Mouse (Mus musculus): Measurements from ENCODE around the gene Cdk4. TPM values are rescaled to one million over a fixed set of nuclear protein-coding genes. Genes with fewer than 3 reads are reported as not detected.

The Cdk4 gene
- polyA plus RNA-seq, 2 experiments, result 221 to 519 TPM

- peaks cover 11 to 23% of the 10 kb centered on the region in 2 experiments for H3K4me1 ChIP-seq (replicated peaks; ENCODE audit: control insufficient read depth in 2 of 2, insufficient read depth in 2 of 2, low read length in 1 of 2)
- peak overlapping the region; percentile 39; the same call in 1 of the 2 replicates for H3K27ac ChIP-seq
- ATAC-seq (ENCODE audit: insufficient read depth), result peak; percentile 59
- no peak overlapping the region for H3K9ac ChIP-seq (replicated peaks)
- H3K4me2 ChIP-seq (ENCODE audit: low read depth), result no peak overlapping the region; the same call in 1 of the 2 replicates
- no peak overlapping the region for H3K4me3 ChIP-seq (ENCODE audit: insufficient read depth in 1 of 2, low read depth in 2 of 2, low read length in 2 of 2)
- no peaks in the 10 kb centered on the region for H3K36me3 ChIP-seq (replicated peaks; ENCODE audit: control insufficient read depth, insufficient read depth, low read depth)
- no peak for TF ChIP-seq CTCF (IDR thresholded peaks at IDR 0.05; ENCODE audit: low read depth)
- no peak for TF ChIP-seq EP300 (IDR thresholded peaks at IDR 0.05; ENCODE audit: low read depth)
- 15% methylated on average over 3 of the region's 3 CpGs for WGBS (ENCODE audit: insufficient replicate concordance)
- H3K27me3 ChIP-seq (ENCODE audit: control insufficient read depth, insufficient read depth, low read length), result no peaks in the 10 kb centered on the region
- H3K9me3 ChIP-seq (ENCODE audit: control insufficient read depth, low read length), result no peaks in the 10 kb centered on the region
- DNase-seq (ENCODE audit: low read depth in 3 of 3, low spot score in 3 of 3), result no peak
Measured at GRCm38 (mm10) chr10:127108262-127108583, 44.9 kb downstream of the Cdk4 start.

- TF ChIP-seq CTCF (IDR thresholded peaks at IDR 0.05; ENCODE audit: low read depth) (peak; percentile 40), EP300 (IDR thresholded peaks at IDR 0.05; ENCODE audit: low read depth) (no peak)
- H3K4me1 ChIP-seq (replicated peaks; ENCODE audit: control insufficient read depth in 2 of 2, insufficient read depth in 2 of 2, low read length in 1 of 2), result peaks cover 11 to 16% of the 10 kb centered on the region in 2 experiments
- DNase-seq (ENCODE audit: low read depth in 3 of 3, low spot score in 3 of 3), result no peak
- H3K27ac ChIP-seq, result no peak overlapping the region
- no peaks in the 10 kb centered on the region for H3K27me3 ChIP-seq (ENCODE audit: control insufficient read depth, insufficient read depth, low read length)
- no peak overlapping the region for H3K4me3 ChIP-seq (ENCODE audit: insufficient read depth in 1 of 2, low read depth in 2 of 2, low read length in 2 of 2)
- H3K4me2 ChIP-seq (ENCODE audit: low read depth), result no peak overlapping the region
- no peaks in the 10 kb centered on the region for H3K9me3 ChIP-seq (ENCODE audit: control insufficient read depth, low read length)
- 63% methylated on average over 15 of the region's 15 CpGs for WGBS (ENCODE audit: insufficient replicate concordance)
- ATAC-seq (ENCODE audit: insufficient read depth), result no peak
- H3K36me3 ChIP-seq (replicated peaks; ENCODE audit: control insufficient read depth, insufficient read depth, low read depth), result peaks cover 5% of the 10 kb centered on the region
- no peak overlapping the region for H3K9ac ChIP-seq (replicated peaks)
Measured at GRCm38 (mm10) chr10:127111001-127111887, 47.9 kb downstream of the Cdk4 start.

DNA sequence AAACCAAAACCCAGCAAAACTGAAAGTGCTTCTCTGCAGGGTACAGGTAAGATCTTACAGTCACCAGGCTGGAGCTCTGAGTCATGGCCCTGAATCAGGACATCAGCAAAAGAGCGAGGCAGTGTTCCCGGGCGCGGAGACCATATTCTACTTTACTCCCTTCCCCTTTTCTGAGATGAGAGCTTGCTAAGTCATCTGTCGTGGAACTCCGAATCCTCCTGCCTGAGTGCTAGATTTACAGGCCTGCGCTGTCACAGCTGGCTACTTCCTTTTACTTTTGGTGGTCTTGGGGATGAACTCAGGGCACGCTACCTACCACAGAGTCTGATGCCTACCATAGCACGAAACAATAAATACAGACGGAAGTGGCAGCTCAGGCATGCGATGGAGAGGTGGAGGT lies 51.1 kb downstream of the Cdk4 start:
- Histone ChIP-seq H3K36me3 (replicated peaks; ENCODE audit: control insufficient read depth, insufficient read depth, low read depth) (peaks cover 21% of the 10 kb centered on the region), H3K4me3 (ENCODE audit: insufficient read depth in 1 of 2, low read depth in 2 of 2, low read length in 2 of 2) (no peak overlapping the region), H3K27me3 (ENCODE audit: control insufficient read depth, insufficient read depth, low read length) (no peaks in the 10 kb centered on the region), H3K4me2 (ENCODE audit: low read depth) (no peak overlapping the region), H3K9me3 (ENCODE audit: control insufficient read depth, low read length) (no peaks in the 10 kb centered on the region), H3K9ac (replicated peaks) (no peak overlapping the region), H3K27ac (no peak overlapping the region), H3K4me1 (replicated peaks; ENCODE audit: control insufficient read depth in 2 of 2, insufficient read depth in 2 of 2, low read length in 1 of 2) (no peaks in the 10 kb centered on the region)
- no peak for TF ChIP-seq EP300 (IDR thresholded peaks at IDR 0.05; ENCODE audit: low read depth)
- TF ChIP-seq CTCF (IDR thresholded peaks at IDR 0.05; ENCODE audit: low read depth), result no peak
- no peak for ATAC-seq (ENCODE audit: insufficient read depth)
- WGBS (ENCODE audit: insufficient replicate concordance), result 67% methylated on average over 11 of the region's 11 CpGs
- no peak for DNase-seq (ENCODE audit: low read depth in 3 of 3, low spot score in 3 of 3)

DNA sequence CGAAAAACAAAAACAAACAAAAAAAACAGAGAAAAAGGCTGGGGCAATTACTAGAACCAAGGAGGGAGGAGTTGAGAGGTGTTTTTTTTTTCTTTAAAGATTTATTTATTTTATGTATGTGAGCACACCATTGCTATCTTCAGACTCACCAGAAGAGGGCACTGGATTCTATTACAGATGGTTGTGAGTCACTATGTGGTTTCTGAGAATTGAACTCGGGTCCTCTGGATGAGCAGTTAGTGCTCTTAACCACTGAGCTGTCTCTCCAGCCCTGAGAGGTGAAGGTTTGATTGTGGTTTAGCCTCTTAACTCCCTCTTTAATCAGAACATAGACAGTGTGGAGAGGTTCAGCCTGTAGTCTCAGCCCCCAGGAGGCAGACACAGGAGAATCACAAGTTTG lies 51.7 kb downstream of the Cdk4 start:
- no peaks in the 10 kb centered on the region for H3K9me3 ChIP-seq (ENCODE audit: control insufficient read depth, low read length)
- H3K4me1 ChIP-seq (replicated peaks; ENCODE audit: control insufficient read depth in 2 of 2, insufficient read depth in 2 of 2, low read length in 1 of 2), result no peaks in the 10 kb centered on the region
- no peak overlapping the region for H3K4me2 ChIP-seq (ENCODE audit: low read depth)
- H3K27me3 ChIP-seq (ENCODE audit: control insufficient read depth, insufficient read depth, low read length), result no peaks in the 10 kb centered on the region
- H3K27ac ChIP-seq, result no peak overlapping the region
- DNase-seq (ENCODE audit: low read depth in 3 of 3, low spot score in 3 of 3) (no peak), ATAC-seq (ENCODE audit: insufficient read depth) (no peak)
- no peak overlapping the region for H3K9ac ChIP-seq (replicated peaks)
- peak; percentile 51 for TF ChIP-seq CTCF (IDR thresholded peaks at IDR 0.05; ENCODE audit: low read depth)
- no peak for TF ChIP-seq EP300 (IDR thresholded peaks at IDR 0.05; ENCODE audit: low read depth)
- no peak overlapping the region for H3K4me3 ChIP-seq (ENCODE audit: insufficient read depth in 1 of 2, low read depth in 2 of 2, low read length in 2 of 2)
- WGBS (ENCODE audit: insufficient replicate concordance), result 48% methylated on average over 2 of the region's 2 CpGs
- peaks cover 23% of the 10 kb centered on the region for H3K36me3 ChIP-seq (replicated peaks; ENCODE audit: control insufficient read depth, insufficient read depth, low read depth)

Other genes starting within 250 kb of the Cdk4 start
- gene Atp23, start 162.2 kb upstream of the Cdk4 start, polyA plus RNA-seq (2012; rRNA removed), result 3.7 and 4.1 TPM in 2 replicates
- 7.6 and 7.9 TPM in 2 replicates for gene Atp23, start 162.2 kb upstream of the Cdk4 start, polyA plus RNA-seq (2014; fragmentation: Nextera tagmentation; extraction: Ambion mirVana)
- gene Ctdsp2, start 84.8 kb upstream of the Cdk4 start, polyA plus RNA-seq (2012; rRNA removed), result 18.8 and 19.4 TPM in 2 replicates
- 13.3 and 15.8 TPM in 2 replicates for gene Ctdsp2, start 84.8 kb upstream of the Cdk4 start, polyA plus RNA-seq (2014; fragmentation: Nextera tagmentation; extraction: Ambion mirVana)
- 0.02 and 0.12 TPM in 2 replicates for gene Avil, start 62.8 kb upstream of the Cdk4 start, polyA plus RNA-seq (2012; rRNA removed)
- gene Avil, start 62.8 kb upstream of the Cdk4 start, polyA plus RNA-seq (2014; fragmentation: Nextera tagmentation; extraction: Ambion mirVana), result 0.03 TPM in 1 of 2 replicates, not detected in the other
- 22.8 and 26.7 TPM in 2 replicates for gene Tsfm, start 32.7 kb upstream of the Cdk4 start, polyA plus RNA-seq (2012; rRNA removed)
- 40.7 and 49.2 TPM in 2 replicates for gene Tsfm, start 32.7 kb upstream of the Cdk4 start, polyA plus RNA-seq (2014; fragmentation: Nextera tagmentation; extraction: Ambion mirVana)
- gene Mettl1, start 22.1 kb upstream of the Cdk4 start, polyA plus RNA-seq (2012; rRNA removed), result 10.6 and 12.5 TPM in 2 replicates
- gene Mettl1, start 22.1 kb upstream of the Cdk4 start, polyA plus RNA-seq (2014; fragmentation: Nextera tagmentation; extraction: Ambion mirVana), result 18.1 and 19.3 TPM in 2 replicates
- gene Eef1akmt3, start 22.0 kb upstream of the Cdk4 start, polyA plus RNA-seq (2012; rRNA removed), result 0.08 and 0.09 TPM in 2 replicates
- 0.04 TPM in 1 of 2 replicates, not detected in the other for gene Eef1akmt3, start 22.0 kb upstream of the Cdk4 start, polyA plus RNA-seq (2014; fragmentation: Nextera tagmentation; extraction: Ambion mirVana)
- gene Cyp27b1, start 15.3 kb upstream of the Cdk4 start, polyA plus RNA-seq (2012; rRNA removed), result 0.07 and 0.08 TPM in 2 replicates
- gene Cyp27b1, start 15.3 kb upstream of the Cdk4 start, polyA plus RNA-seq (2014; fragmentation: Nextera tagmentation; extraction: Ambion mirVana), result not detected in 2 replicates
- gene March9, start 3.4 kb upstream of the Cdk4 start, polyA plus RNA-seq (2012; rRNA removed), result 0.07 and 0.12 TPM in 2 replicates
- gene March9, start 3.4 kb upstream of the Cdk4 start, polyA plus RNA-seq (2014; fragmentation: Nextera tagmentation; extraction: Ambion mirVana), result not detected in 2 replicates
- 35.8 and 41.8 TPM in 2 replicates for gene Tspan31, start 6.7 kb downstream of the Cdk4 start, polyA plus RNA-seq (2012; rRNA removed)
- gene Tspan31, start 6.7 kb downstream of the Cdk4 start, polyA plus RNA-seq (2014; fragmentation: Nextera tagmentation; extraction: Ambion mirVana), result 18.9 and 23.8 TPM in 2 replicates
- 3.0 and 3.7 TPM in 2 replicates for gene Agap2, start 11.8 kb downstream of the Cdk4 start, polyA plus RNA-seq (2012; rRNA removed)
- 0.57 and 0.59 TPM in 2 replicates for gene Agap2, start 11.8 kb downstream of the Cdk4 start, polyA plus RNA-seq (2014; fragmentation: Nextera tagmentation; extraction: Ambion mirVana)
- 20.9 and 25.0 TPM in 2 replicates for gene Os9, start 57.6 kb downstream of the Cdk4 start, polyA plus RNA-seq (2012; rRNA removed)
- gene Os9, start 57.6 kb downstream of the Cdk4 start, polyA plus RNA-seq (2014; fragmentation: Nextera tagmentation; extraction: Ambion mirVana), result 22.9 and 29.9 TPM in 2 replicates
- gene B4galnt1, start 101.7 kb downstream of the Cdk4 start, polyA plus RNA-seq (2012; rRNA removed), result 9.9 and 10.4 TPM in 2 replicates
- 14.6 and 17.1 TPM in 2 replicates for gene B4galnt1, start 101.7 kb downstream of the Cdk4 start, polyA plus RNA-seq (2014; fragmentation: Nextera tagmentation; extraction: Ambion mirVana)
- gene Slc26a10, start 117.1 kb downstream of the Cdk4 start, polyA plus RNA-seq (2012; rRNA removed), result 1.5 and 1.7 TPM in 2 replicates
- gene Slc26a10, start 117.1 kb downstream of the Cdk4 start, polyA plus RNA-seq (2014; fragmentation: Nextera tagmentation; extraction: Ambion mirVana), result 0.75 and 1.3 TPM in 2 replicates
- gene Arhgef25, start 126.5 kb downstream of the Cdk4 start, polyA plus RNA-seq (2012; rRNA removed), result 6.9 and 7.7 TPM in 2 replicates
- gene Arhgef25, start 126.5 kb downstream of the Cdk4 start, polyA plus RNA-seq (2014; fragmentation: Nextera tagmentation; extraction: Ambion mirVana), result 3.4 and 4.8 TPM in 2 replicates
- gene Dtx3, start 132.2 kb downstream of the Cdk4 start, polyA plus RNA-seq (2012; rRNA removed), result 35.9 and 38.6 TPM in 2 replicates
- gene Dtx3, start 132.2 kb downstream of the Cdk4 start, polyA plus RNA-seq (2014; fragmentation: Nextera tagmentation; extraction: Ambion mirVana), result 11.2 and 15.0 TPM in 2 replicates
- gene Pip4k2c, start 148.1 kb downstream of the Cdk4 start, polyA plus RNA-seq (2012; rRNA removed), result 28.2 and 31.2 TPM in 2 replicates
- 25.7 and 31.1 TPM in 2 replicates for gene Pip4k2c, start 148.1 kb downstream of the Cdk4 start, polyA plus RNA-seq (2014; fragmentation: Nextera tagmentation; extraction: Ambion mirVana)
- gene Kif5a, start 199.8 kb downstream of the Cdk4 start, polyA plus RNA-seq (2012; rRNA removed), result 0.11 and 0.19 TPM in 2 replicates
- 0.01 and 0.03 TPM in 2 replicates for gene Kif5a, start 199.8 kb downstream of the Cdk4 start, polyA plus RNA-seq (2014; fragmentation: Nextera tagmentation; extraction: Ambion mirVana)
- 53.8 and 58.7 TPM in 2 replicates for gene Dctn2, start 202.8 kb downstream of the Cdk4 start, polyA plus RNA-seq (2012; rRNA removed)
- gene Dctn2, start 202.8 kb downstream of the Cdk4 start, polyA plus RNA-seq (2014; fragmentation: Nextera tagmentation; extraction: Ambion mirVana), result 59.2 and 64.7 TPM in 2 replicates
- gene Mbd6, start 225.5 kb downstream of the Cdk4 start, polyA plus RNA-seq (2012; rRNA removed), result 9.7 and 11.0 TPM in 2 replicates
- gene Mbd6, start 225.5 kb downstream of the Cdk4 start, polyA plus RNA-seq (2014; fragmentation: Nextera tagmentation; extraction: Ambion mirVana), result 5.6 and 6.2 TPM in 2 replicates
- gene Mars, start 248.3 kb downstream of the Cdk4 start, polyA plus RNA-seq (2012; rRNA removed), result 53.6 and 63.4 TPM in 2 replicates
- gene Mars, start 248.3 kb downstream of the Cdk4 start, polyA plus RNA-seq (2014; fragmentation: Nextera tagmentation; extraction: Ambion mirVana), result 101 and 115 TPM in 2 replicates